Mouse (Mus musculus): ENCODE results near the gene Ccdc54.

The Ccdc54 gene

DNA sequence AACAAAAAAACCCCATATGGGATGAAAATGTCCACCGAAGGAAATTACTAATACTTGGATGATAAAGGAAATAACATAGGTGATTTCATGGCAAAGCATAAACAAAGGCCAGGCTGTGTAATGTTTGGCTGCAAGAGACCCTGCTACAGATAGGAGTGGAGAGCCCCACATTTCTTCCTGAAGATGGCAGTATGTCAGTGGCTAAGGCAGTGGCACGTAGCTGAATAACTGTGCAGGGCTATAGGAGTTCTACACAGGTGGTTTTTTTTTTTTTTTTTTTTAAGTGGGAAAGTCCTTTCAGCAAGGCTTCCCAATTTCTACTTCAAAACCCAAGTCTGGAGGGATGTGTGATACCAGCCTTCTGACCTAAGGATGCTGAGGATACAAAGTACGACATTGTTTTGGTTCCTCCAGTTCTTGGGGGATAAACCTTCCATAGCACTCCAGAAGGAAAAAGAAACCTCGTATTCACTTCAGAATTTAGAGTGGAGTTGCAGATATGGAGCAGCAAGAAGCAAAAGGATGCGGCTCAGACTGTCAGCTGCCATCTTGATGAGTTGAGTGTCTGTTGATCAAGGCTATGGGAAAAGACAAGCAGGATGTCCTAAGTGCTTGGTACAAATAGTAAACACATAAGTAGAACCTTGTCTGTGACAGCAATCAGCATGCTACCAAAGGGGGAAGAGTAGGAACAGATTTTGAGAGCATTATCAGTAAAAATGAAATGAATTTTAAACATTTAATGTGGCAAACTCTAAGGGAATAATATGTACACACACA, 48.2 kb downstream of the Ccdc54 start:
- DNase-seq (ENCODE audit: low read depth, low spot score) = peak; percentile 44

Measured in A20 (cell line).